8 mouse cellular contexts compared by ENCODE assay signal in genomic region chr7:16474445-16474844, GRCm38 (mm10). TPM values are rescaled to one million over a fixed set of nuclear protein-coding genes. Genes with fewer than 3 reads are reported as not detected.
DNase-seq lines count a peak whose midpoint lies in the region; ATAC-seq and TF ChIP-seq lines count a peak whose summit lies in the region.

No protein-coding gene starts in this region.

- no peaks in the 10 kb centered on the region for H3K36me3 ChIP-seq in neural tube, embryonic 11.5 days (ENCODE audit: control insufficient read depth, insufficient read depth, low read length)
- H3K36me3 ChIP-seq in forebrain, postnatal 0 days (ENCODE audit: insufficient read depth), result no peaks in the 10 kb centered on the region
- no peaks in the 10 kb centered on the region for H3K36me3 ChIP-seq in liver, embryonic 11.5 days (ENCODE audit: control insufficient read depth, insufficient read depth, low read length)
- H3K36me3 ChIP-seq in small intestine, adult 2 months (ENCODE audit: control insufficient read depth, insufficient read depth, low read length), result no peaks in the 10 kb centered on the region

- no peak for TF ChIP-seq POLR2A in small intestine, adult 2 months (IDR thresholded peaks at IDR 0.05; ENCODE audit: low read depth, low read length)

- H3K27ac ChIP-seq in neural tube, embryonic 11.5 days (ENCODE audit: low read depth, low read length), result no peak overlapping the region
- no peak overlapping the region for H3K27ac ChIP-seq in forebrain, postnatal 0 days (ENCODE audit: low read depth, low read length)
- H3K27ac ChIP-seq in liver, embryonic 11.5 days (ENCODE audit: low read depth, low read length), result no peak overlapping the region
- no peak overlapping the region for H3K27ac ChIP-seq in small intestine, adult 2 months (ENCODE audit: insufficient read depth, low read depth, low read length)

- H3K4me2 ChIP-seq in neural tube, embryonic 11.5 days (ENCODE audit: low read depth), result no peak overlapping the region; the same call in 1 of the 2 replicates
- H3K4me2 ChIP-seq in forebrain, postnatal 0 days (ENCODE audit: low read depth), result peak overlapping the region; percentile 21; the same call in 1 of the 2 replicates
- peak overlapping the region; percentile 19 for H3K4me2 ChIP-seq in liver, embryonic 11.5 days

- 0 out of 2 replicates have a peak overlapping the region, but pooled peaks have one; percentile 1 for H3K4me3 ChIP-seq in neural tube, embryonic 11.5 days (ENCODE audit: low read depth, low read length)
- H3K4me3 ChIP-seq in forebrain, postnatal 0 days (ENCODE audit: low read depth, low read length), result no peak overlapping the region
- no peak overlapping the region for H3K4me3 ChIP-seq in liver, embryonic 11.5 days (ENCODE audit: low read depth, low read length)
- peak overlapping the region; percentile 38 for H3K4me3 ChIP-seq in small intestine, adult 2 months (ENCODE audit: low read depth, low read length)

- no peaks in the 10 kb centered on the region for H3K9me3 ChIP-seq in neural tube, embryonic 11.5 days (ENCODE audit: control insufficient read depth, low read length)
- H3K9me3 ChIP-seq in forebrain, postnatal 0 days (ENCODE audit: low read length), result no peaks in the 10 kb centered on the region
- H3K9me3 ChIP-seq in liver, embryonic 11.5 days (ENCODE audit: control insufficient read depth, low read length), result no peaks in the 10 kb centered on the region

- TF ChIP-seq CTCF in forebrain, postnatal 0 days (IDR thresholded peaks at IDR 0.05; ENCODE audit: low read depth), result no peak
- no peak for TF ChIP-seq CTCF in small intestine, adult 2 months (IDR thresholded peaks at IDR 0.05; ENCODE audit: extremely low read depth, insufficient read length, insufficient replicate concordance, low read depth, low read length)

- DNase-seq in neural tube, embryonic 11.5 days (ENCODE audit: low spot score), result no peak
- DNase-seq in neural tube, embryonic 10.5 days (ENCODE audit: extremely low spot score, low spot score), result no peak
- no peak for DNase-seq in forebrain, postnatal 0 days
- no peak for DNase-seq in liver, embryonic 11.5 days (ENCODE audit: low spot score)
- DNase-seq in layer of hippocampus, adult 18-20 months (ENCODE audit: low spot score in 2 of 2), result no peak
- no peak for DNase-seq in layer of hippocampus, adult 8-10 months (ENCODE audit: low spot score in 2 of 2)
- no peak for DNase-seq in frontal cortex, postnatal 10 days (ENCODE audit: low spot score in 2 of 2)

- H3K27me3 ChIP-seq in neural tube, embryonic 11.5 days (ENCODE audit: control insufficient read depth, insufficient read depth, low read length), result peaks cover 63% of the 10 kb centered on the region
- H3K27me3 ChIP-seq in forebrain, postnatal 0 days (ENCODE audit: insufficient read depth, low read length), result peaks cover 59% of the 10 kb centered on the region
- H3K27me3 ChIP-seq in liver, embryonic 11.5 days (replicated peaks; ENCODE audit: control insufficient read depth, insufficient read depth, low read length), result peaks cover 73% of the 10 kb centered on the region
- H3K27me3 ChIP-seq in small intestine, adult 2 months (ENCODE audit: control insufficient read depth, insufficient read depth, low read length), result peaks cover 44% of the 10 kb centered on the region

- no peak overlapping the region for H3K9ac ChIP-seq in neural tube, embryonic 11.5 days (ENCODE audit: low read length)
- H3K9ac ChIP-seq in forebrain, postnatal 0 days, result no peak overlapping the region
- no peak overlapping the region for H3K9ac ChIP-seq in liver, embryonic 11.5 days (ENCODE audit: low read depth, low read length)

- 2% methylated on average over 33 of the region's 33 CpGs for WGBS in neural tube, embryonic 11.5 days
- 4% methylated on average over 33 of the region's 33 CpGs for WGBS in forebrain, postnatal 0 days
- 5% methylated on average over 33 of the region's 33 CpGs for WGBS in liver, embryonic 11.5 days
- 6% methylated on average over 33 of the region's 33 CpGs for WGBS in small intestine, adult 2 months

- no peak for ATAC-seq in neural tube, embryonic 11.5 days (ENCODE audit: insufficient read depth, low FRiP score, low TSS enrichment)
- ATAC-seq in forebrain, postnatal 0 days, result no peak
- ATAC-seq in liver, embryonic 11.5 days (replicated peaks; ENCODE audit: low FRiP score), result no peak

- H3K4me1 ChIP-seq in neural tube, embryonic 11.5 days (ENCODE audit: control insufficient read depth, insufficient read depth, low read length), result peaks cover 5% of the 10 kb centered on the region; the same call in 1 of the 2 replicates
- H3K4me1 ChIP-seq in forebrain, postnatal 0 days (ENCODE audit: insufficient read depth), result peaks cover 4% of the 10 kb centered on the region; the same call in 1 of the 2 replicates
- peaks cover 9% of the 10 kb centered on the region for H3K4me1 ChIP-seq in liver, embryonic 11.5 days (replicated peaks; ENCODE audit: control insufficient read depth, insufficient read depth, low read length)
- H3K4me1 ChIP-seq in small intestine, adult 2 months (ENCODE audit: control insufficient read depth, insufficient read depth, insufficient read length, low read length), result peaks cover 5% of the 10 kb centered on the region

RNA-seq across cellular contexts. Expression of gene Npas1, which starts 3.1 kb away (rescaled TPM):
- 0.45 and 0.68 TPM in 2 replicates for polyA plus RNA-seq in neural tube, embryonic 11.5 days (2014; fragmentation: Nextera tagmentation; extraction: Ambion mirVana)
- 10.1 and 10.2 TPM in 2 replicates for total RNA-seq in forebrain, postnatal 0 days (2014; rRNA removed)
- polyA plus RNA-seq in forebrain, postnatal 0 days (2015; fragmentation: Nextera tagmentation; extraction: Ambion mirVana), result 12.6 and 14.7 TPM in 2 replicates
- 0.18 and 0.22 TPM in 2 replicates for polyA plus RNA-seq in liver, embryonic 11.5 days (2014; fragmentation: Nextera tagmentation; extraction: Ambion mirVana)
- 0.05 TPM in 1 of 2 replicates, not detected in the other for polyA plus RNA-seq in small intestine, adult 2 months (2012; rRNA removed)
- 10 to 100 TPM; 14.5 to 17.6 TPM for total RNA-seq in layer of hippocampus, adult 18-20 months (2021)
- total RNA-seq in layer of hippocampus, adult 8-10 months (2022), result 10 to 100 TPM; 14.0 to 17.1 (median 15.5) TPM

RNA-seq across cellular contexts. Expression of gene Tmem160, which starts 21.9 kb away (rescaled TPM):
- 57.2 and 59.6 TPM in 2 replicates for polyA plus RNA-seq in neural tube, embryonic 11.5 days (2014; fragmentation: Nextera tagmentation; extraction: Ambion mirVana)
- total RNA-seq in forebrain, postnatal 0 days (2014; rRNA removed), result 40.1 and 61.2 TPM in 2 replicates
- 105 and 130 TPM in 2 replicates for polyA plus RNA-seq in forebrain, postnatal 0 days (2015; fragmentation: Nextera tagmentation; extraction: Ambion mirVana)
- polyA plus RNA-seq in liver, embryonic 11.5 days (2014; fragmentation: Nextera tagmentation; extraction: Ambion mirVana), result 54.4 and 54.5 TPM in 2 replicates
- 156 and 330 TPM in 2 replicates for polyA plus RNA-seq in small intestine, adult 2 months (2012; rRNA removed)
- total RNA-seq in layer of hippocampus, adult 18-20 months (2021), result 10 to 100 TPM; 63.6 to 66.4 TPM
- 10 to 100 TPM; 53.2 to 76.7 (median 67.9) TPM for total RNA-seq in layer of hippocampus, adult 8-10 months (2022)

Comparison
In these comparisons a context has a peak if more than half of its experiments do, and no peak if none do; other contexts are left out.
1. H3K4me3 ChIP-seq: peak in neural tube, embryonic 11.5 days (single experiment) and small intestine, adult 2 months (single experiment); none in forebrain, postnatal 0 days (single experiment) and liver, embryonic 11.5 days (single experiment).